Mouse (Mus musculus): ENCODE data around the gene Cpne8.

Gene Cpne8

DNA sequence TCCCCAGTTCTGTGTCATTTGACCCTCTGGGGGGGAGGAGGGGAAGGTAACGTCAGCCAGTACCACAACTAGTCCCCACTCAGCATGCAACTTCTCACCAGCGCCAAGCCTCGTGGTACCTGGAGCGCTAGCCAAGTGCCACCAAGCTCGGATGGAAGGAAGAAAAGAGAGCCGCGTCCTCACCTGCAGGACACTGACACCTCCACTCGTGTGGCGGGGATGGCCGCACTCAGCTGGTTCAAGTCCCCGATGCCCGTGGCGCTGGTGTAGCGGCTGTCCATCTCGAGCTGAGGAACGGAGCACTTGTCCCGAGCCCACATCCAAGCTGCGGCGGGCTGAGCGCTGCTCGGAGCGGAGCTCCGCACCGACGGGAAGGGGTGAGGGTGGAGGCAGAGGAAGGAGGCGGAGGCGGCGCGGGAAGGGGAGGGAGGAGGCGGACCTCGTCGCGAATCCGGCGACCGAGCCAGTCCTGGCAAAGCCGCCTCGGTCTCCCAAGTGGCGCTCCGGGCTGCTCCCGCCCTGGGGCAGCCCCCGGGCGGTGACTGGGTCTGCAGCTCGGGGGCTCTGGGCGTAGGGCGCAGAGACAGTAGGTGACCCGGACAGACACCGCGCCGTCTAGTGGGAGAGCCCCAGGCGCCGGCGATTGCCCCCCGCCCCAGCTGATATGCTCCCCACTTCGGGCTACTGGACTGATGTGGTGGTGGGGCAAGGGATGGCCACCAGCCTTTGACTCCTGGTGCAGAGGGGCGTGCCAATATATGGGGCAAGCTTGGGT lies at the start of gene Cpne8:
Cpne8 (minus strand) TSS at position 448 of the 775 bp plus-strand sequence.
- DNase-seq (ENCODE audit: low spot score) = peak; percentile 76

DNA sequence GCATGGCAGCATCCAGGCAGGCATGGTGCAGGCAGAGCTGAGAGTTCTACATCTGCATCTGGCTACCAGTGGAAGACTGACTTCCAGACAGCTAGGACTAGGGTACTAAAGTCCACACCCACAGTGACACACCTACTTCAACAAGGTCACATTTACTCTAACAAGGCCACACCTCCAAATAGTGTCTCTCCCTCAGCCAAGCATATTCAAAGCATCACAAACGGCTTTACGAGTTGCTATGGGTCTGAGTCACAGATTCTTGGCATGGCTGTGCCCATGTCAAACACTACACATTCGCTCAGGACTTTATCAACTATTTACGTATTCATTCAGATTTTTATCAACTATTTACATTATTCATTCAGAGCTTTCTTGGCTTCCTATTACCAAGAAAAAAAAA lies 38.5 kb upstream of the Cpne8 start:
- no peak for DNase-seq (ENCODE audit: low spot score)

DNA sequence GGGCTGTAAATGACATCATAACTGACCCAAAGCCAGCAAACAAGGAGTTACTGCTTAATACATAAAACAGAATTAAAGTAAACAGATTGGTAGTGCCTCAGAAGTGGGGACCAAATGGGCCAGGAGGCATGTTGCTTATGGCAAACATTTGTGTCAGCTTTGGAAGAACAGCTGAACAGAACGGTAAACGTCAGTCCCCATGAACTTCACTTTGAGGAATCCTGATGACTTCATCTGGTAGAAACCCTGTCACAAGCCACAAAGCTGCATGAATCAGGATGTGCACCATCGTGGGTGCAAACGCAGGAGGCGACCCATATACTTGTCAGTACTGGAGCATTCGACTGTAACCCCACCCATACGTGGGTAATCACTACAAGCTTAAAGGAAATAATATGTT lies 30.1 kb upstream of the Cpne8 start:
- DNase-seq (ENCODE audit: low spot score) = no peak

DNA sequence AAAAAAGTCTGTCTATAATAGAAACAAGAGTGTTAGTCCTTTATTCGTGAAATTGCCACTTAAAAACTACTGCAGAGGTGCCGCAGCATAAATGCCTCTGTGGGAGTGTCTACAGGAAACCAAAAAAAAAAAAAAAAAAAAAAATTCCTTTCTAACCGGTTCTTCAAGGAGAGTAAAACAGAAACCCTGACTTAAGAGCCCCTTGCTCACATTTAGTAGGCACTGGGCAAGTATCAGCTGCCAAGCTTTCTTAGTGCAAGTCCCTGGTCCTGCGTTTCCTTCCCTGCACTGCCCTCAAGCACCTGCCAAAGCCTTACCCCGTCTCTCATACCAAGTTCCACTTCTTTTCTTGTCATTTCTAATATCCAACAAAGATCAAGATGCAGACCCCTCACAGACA lies 25.1 kb upstream of the Cpne8 start:
- no peak for DNase-seq (ENCODE audit: low spot score)

DNA sequence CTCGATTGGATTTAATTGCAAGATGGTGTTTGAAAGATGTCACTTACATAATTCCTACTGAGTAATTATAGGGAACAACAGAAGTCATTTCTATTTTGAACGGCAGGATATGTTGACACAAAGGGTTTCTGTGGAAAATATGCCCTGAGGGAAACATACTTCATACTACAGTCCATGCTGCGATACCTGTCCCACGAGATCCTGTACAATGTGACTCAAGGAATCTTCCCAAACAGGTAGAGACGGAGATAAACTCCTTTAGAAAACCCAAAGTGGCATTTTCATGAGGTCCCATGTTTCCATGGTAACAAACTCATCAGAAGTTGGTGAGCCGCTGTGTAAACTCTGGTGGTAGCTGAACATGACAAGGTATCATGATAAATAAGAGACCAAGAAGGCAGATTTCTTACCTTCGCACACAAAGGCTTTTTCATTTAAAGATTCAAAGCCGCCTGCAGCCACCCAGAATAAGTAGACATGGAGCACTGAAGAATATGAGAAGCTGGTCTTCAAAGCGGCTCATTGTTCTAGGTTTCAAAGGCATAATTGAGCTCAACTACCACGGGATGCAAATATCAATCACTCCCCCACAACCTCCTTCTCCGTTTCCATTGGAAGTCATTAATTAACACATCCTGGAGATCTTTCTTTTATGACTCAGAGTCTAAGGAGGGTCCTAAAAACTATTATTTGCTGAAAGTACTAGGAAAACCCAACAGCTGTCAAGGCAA lies 24.4 kb upstream of the Cpne8 start:
- no peak for DNase-seq (ENCODE audit: low spot score)

DNA sequence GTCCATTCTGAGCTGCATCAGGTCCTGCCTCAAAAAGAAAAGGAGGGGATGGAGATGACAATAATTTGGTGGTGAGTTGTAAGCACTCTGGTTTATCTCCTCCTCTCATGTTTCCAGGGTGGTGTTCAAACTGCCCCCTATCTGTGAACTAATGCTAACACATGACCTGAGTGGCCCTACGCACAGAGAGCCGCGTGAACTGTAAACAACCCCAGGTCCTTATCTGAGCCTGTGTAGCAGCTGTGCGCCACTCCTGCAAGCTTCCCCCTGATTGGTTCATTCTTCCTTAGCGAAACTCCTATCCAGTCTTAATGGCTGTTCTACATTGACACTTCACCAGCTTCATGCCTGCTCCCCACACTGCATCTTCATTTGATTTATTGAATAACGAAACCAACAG lies 7.5 kb upstream of the Cpne8 start:
- DNase-seq (ENCODE audit: low spot score) = no peak

DNA sequence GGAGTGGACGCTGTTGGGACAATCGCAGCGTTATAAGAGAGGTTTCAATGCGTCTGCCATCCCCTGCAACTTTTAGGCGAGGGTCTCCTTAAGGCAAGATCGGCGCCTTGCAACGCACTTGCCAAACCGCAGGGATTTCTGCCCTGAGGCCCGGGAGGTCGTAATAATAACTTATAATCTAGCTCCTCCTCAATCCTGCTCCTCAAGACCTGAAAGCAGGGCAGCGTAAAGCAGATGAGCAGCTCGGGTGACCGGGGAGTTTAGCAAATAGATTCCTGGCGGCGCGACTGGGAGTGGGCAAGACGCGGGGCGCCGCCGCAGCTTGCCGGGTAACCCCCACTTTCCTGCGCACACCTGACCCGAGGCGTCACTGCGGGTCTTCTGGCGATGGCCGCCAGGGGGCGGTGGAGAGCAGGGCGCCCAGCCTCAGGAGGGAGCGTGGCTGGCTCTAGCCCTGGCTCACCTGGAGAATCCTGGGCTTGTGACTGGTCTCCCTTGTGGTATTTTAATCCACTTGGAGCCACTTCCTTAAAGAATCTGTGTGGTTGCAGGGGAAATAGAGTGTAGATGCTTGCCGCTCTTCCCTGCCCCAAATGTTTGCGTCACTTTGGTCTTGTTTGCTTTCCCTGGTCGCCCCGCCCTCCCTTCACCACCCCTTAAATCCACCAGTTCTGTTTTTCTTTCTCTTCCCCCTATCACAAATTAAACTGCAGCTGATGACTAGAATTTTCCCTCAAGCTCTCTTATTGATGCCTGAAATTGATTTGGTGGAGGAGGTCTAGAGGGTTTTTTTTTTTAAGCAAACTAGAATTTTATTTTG lies 738 bp upstream of the Cpne8 start:
- DNase-seq (ENCODE audit: low spot score) = peak; percentile 79

DNA sequence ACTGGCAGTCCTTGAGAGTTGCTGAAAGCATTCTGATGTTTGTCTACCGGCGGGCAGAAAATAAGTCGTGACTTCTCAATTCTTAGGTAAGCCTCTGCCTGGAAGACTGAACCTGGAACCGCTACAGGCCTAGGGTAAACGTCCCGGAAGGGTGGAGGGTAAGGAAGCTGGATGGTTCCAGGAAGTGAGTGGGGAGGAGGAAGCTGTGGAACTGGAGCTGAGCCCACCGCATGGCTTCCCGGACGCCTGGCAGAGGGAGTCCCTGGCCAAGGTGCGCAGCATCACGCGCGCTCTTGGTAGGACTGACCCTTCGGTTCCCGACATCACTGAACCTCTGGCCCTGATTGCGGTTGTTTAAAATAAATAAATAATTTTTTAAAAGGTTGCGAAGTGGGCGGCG lies 744 bp downstream of the Cpne8 start:
- peak; percentile 8 for DNase-seq (ENCODE audit: low spot score)

DNA sequence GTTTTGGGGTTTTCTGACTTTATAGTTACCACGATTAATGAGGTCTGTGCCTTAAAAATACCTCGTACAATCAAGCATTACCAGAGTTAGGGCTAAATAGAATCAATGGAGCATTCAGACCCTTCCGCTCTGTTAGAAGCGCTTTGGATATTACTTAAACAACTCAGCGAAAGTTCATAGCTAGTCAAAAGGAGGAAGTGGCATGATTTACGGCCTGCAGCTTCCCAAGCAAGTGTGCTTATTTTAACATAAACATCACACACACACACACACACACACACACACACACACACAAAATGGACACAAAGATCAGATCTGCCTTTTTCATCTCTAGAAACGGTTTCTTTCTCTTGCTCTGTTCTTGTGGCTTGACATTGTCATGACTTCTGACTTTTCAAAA lies 9.7 kb downstream of the Cpne8 start:
- no peak for DNase-seq (ENCODE audit: low spot score)

DNA sequence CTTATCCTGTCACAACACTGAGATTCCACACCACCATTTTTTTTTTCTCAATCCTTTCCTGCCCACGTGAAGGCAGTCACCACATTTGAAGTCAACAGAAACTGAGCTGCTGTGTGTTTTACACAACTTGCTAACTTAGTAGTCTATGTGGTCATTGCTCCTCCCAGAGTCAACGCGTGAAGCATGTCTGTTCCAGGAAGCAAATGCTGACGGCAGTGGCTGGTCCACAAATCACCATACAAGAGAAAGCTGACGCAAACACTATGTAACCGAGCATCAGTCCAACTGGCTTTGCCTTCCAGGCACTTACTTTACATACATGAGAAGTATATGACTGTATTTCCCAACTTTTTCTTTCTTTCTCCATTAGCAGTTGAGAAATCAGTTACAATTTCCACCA lies 12.3 kb downstream of the Cpne8 start:
- no peak for DNase-seq (ENCODE audit: low spot score)

DNA sequence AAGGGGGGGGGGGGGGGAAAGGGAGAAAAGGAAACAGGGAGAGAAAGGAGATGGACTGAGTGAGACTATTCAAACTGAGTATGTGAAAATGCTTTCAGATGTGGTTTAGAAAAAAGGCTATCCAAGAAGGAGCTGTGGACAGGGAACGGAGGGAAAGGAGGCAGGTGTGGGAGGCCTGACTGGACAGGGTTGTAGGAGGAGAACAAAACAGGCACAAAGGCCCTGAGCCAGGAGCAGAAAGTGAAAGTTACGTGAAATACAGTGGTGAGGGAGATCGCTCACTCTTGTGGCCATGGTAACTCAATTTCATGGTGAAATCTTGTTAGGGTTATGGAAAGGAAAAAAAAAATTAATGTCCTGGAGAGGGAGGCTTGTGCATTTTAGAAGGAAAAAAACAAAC lies 14.6 kb downstream of the Cpne8 start:
- no peak for DNase-seq (ENCODE audit: low spot score)

DNA sequence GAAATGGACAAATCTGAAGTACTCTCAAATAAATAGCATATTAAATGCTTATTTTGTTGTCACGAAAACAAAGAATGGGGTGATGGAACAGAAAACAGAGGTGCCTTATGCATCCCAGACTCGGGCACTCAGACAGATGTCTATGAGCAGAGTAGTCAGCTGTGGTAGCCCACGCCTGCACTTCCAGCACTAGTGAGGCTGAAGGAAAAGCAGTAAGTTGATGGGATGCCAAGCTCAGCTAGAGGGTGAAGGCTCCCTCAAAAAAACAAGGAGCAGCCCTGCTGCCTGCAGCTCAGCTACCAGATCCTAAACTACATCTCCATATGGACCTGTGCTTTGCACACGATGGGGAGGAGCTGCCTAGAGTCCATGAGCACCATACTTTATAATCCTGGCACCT lies 15.6 kb downstream of the Cpne8 start:
- no peak for DNase-seq (ENCODE audit: low spot score)

DNA sequence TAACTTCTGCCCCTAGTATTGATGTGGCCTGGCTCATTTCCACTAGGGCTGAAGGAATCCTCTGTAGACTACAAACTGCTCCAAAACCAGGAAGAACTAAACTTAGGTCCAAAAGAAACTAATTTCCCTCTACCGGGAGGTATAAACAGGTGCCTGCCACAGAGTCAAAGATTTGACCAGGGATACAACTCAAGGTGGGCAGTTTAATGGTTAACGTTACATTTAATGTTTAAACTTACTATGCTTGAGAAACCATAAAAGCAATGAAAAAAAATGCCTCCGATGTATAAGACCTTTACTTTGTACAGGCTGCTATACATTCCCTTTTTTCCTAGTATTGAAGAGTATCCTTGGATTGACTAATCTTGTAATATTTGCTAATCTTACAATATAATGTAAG lies 18.5 kb downstream of the Cpne8 start:
- no peak for DNase-seq (ENCODE audit: low spot score)

DNA sequence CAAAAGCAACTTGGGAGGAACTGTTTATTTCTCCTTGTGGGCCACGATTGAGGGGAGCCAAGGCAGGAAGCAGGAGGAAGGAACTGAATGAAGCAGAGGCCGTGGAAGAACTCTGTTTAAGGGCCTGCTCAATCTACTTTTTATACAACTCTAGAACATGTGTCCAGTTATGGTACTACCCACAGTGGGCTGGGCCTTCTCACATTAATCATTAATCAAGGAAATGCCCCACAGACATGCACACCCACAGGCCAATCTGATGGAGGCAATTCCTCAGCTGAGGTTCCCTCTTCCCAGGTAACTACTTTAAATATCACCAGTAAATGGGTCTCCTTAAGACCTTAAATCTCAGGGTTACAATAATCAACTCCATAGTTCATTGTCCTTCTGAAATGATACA lies 21.2 kb downstream of the Cpne8 start:
- DNase-seq (ENCODE audit: low spot score) = no peak

DNA sequence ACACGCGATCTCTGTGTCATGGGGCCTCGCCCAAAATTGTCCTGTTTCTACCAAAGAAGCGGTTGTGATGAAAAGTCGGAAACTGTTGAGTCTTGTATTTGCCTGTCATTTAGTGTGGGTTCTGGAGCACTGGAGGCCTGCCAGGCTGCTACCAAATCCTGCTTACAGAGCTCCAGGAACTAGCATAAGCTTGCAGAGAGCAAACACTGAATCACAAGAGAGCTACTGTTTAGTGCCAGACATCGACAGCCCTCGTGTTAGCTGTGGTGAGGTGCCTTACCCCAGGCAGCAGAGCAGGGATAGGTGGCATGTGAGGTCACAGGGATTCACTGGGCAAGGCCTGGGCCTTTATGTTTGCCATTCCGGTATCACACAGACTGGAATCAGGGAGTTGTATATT lies 22.7 kb downstream of the Cpne8 start:
- no peak for DNase-seq (ENCODE audit: low spot score)

DNA sequence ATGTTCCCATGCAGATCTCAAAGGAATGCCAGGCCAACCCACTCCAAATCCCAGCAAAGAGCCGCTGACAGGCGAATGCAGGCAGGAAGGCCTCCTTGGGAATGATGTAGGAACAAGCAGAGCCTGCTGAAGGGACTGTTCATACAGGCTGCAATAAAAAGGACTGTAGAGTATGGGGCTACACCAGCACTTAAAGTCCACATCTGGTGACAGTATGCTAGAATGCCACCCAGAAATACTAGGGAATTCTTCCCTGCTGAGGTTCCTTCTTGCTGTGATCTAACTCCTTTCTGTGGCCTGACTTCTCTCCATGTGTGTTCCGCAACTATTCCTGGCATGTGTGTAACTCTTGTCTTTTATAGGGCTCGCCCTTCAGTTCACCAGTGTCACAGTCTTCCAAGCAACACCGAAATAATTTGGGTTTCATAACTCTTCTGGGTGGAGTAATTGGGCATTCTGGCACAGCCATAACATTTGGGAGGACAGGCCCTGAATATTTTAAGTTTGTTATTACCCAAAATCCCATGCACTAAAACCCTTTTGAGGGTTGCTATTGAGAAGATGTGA lies 32.1 kb downstream of the Cpne8 start:
- no peak for DNase-seq (ENCODE audit: low spot score)

DNA sequence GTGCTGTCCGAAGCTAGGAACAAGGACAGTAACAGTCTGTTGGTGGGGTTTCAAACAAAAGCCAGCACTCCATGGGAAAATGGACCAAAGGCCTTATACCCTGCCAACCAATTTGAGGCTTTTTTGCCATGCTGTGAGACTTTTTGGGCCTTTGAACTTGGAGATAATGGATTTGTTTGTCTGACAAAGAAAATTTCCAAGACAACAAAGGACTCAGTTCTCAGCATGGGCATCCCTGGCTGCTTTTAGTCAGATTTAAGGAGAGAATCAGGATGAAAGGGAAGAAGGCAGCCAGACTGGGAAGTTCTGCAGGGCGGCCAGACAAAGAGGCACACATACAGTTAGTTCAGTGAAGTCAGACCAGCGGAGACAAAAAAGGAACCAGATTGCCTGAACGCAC lies 32.9 kb downstream of the Cpne8 start:
- no peak for DNase-seq (ENCODE audit: low spot score)

DNA sequence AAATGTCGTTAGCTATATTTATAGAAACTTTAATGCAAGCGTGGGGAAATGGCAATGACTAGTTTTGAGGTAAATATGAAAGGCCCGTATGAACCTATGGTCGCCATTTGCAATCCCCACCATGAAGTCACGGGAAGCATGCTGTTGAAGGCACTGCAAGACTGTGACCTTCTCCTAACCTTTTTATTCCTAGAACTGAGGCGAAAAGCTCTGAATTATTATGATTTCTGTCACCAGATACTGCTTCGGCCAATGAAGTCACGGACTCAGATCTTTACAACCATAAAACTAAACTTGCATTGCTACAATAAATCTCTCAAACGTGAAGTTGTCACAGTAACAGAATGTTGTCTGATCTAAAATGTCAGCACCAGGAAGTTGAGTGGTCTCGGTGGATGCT lies 33.4 kb downstream of the Cpne8 start:
- no peak for DNase-seq (ENCODE audit: low spot score)

DNA sequence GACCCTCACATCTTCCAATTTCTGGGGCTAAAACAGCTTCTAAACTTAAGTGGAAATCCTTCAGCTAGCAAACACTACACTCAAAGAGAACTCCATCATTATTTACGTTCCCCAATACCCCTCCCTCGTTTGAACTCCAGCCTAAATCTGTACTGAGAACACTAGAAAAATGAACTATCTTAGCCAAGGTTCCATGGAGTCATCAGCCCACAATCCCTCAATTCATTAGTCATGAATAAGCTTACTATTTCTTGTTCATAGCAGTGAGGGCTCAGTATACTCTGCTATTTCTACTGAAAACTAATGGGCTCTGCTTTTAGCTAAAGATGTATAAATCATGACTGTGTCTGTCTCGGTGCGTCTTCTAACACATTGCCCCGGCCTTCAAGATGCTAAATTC lies 55.0 kb downstream of the Cpne8 start:
- no peak for DNase-seq (ENCODE audit: low spot score)

DNA sequence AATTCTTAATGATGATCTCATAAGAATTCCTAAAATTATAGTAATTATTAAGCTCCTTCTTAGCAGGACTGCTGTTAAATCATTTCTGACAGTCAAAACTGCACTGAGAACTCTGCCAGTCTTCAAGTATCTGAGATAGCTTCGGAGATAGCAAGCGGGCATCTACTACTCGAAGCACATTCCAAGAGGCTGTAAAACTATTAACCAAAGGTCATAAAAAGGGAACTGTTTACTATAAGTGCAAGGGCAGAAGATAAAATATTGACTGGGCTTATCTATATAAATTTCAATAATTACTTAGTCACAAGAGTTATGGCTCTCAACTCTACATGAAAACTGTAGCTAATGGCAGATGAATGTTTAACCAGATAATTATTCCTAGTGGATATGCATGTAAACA lies 57.2 kb downstream of the Cpne8 start:
- no peak for DNase-seq (ENCODE audit: low spot score)

DNA sequence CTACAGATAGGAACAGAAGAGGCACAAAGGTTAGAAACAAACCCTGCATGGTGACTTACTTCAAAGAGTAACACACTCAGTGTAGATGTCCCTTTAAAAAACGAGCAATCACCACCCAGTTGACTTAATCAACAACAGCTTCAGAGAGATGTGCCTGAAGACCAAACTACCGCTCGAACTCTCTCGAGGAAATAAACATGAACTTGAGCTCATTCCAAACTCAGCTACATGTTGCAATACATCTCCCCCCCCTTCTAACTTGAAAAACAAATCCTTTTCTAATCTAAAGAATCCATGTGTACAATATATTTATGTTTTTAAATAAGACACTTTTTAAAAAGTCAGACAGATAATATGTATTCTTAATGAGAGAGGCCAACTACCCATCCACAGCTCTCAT lies 59.5 kb downstream of the Cpne8 start:
- DNase-seq (ENCODE audit: low spot score) = no peak

DNA sequence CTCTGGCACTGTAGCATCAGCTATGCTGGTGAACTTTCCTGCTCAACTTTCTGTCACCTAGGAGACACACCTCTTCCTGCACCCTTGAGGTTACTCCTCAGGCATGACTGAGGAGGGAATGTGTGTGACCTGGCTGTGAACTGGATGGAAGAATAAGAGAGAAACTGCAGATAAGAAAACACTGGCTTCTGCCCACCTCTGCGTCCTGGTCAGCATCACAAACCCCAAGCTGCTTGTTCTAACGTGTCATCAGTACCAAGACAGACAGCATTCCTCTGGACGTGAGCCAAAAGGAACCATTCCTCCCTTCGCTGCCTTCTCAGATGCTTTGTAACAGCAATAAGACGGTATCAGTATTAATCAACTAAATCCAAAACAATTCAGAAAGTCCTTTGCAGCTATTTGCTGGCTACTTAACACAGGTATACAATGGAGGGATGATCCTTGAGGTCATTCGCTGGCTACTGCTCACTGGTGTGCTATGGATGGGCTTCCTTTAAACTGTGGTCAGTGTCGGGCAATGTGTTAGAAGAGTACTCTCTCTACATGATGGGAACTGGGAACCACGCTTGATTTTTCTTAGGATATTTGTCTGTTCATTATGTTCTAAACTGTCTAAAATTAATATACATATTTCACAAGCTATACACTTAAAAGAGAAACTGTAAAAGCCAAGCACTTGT lies 63.0 kb downstream of the Cpne8 start:
- no peak for DNase-seq (ENCODE audit: low spot score)
